Mouse (Mus musculus) brain, embryonic 14.5 days (tissue): ENCODE data around the gene Dnajc1.

Source experiments
- CTCF ChIP-seq: fragments of 200-500 bp; IDR thresholded peaks from 2 replicates; pipeline ENCODE4 v1.5.1; 2012; ENCODE audit warnings: inconsistent platforms, mild to moderate bottlenecking, moderate library complexity, borderline replicate concordance; ENCODE audit not compliant: insufficient read depth, insufficient read length; ENCODE audit errors: extremely low read depth
- POLR2A ChIP-seq: fragments of 200-500 bp; IDR thresholded peaks from 2 replicates; pipeline ENCODE4 v1.6.1; 2012; ENCODE audit warnings: mild to moderate bottlenecking, inconsistent platforms, borderline replicate concordance; ENCODE audit not compliant: poor library complexity, insufficient read depth, insufficient read length, severe bottlenecking; ENCODE audit errors: extremely low read depth

GRCm38 (mm10) chr2:18229279-18229678 is 163.4 kb downstream of the Dnajc1 start:
- no peak for TF ChIP-seq CTCF
- TF ChIP-seq POLR2A: no peak
